Mouse (Mus musculus) CH12.LX (cell line): Measurements from ENCODE around the gene Gm20458. TPM values are rescaled to one million over a fixed set of nuclear protein-coding genes. Genes with fewer than 3 reads are reported as not detected.

Source experiments
- DNase-seq: peaks from one replicate; pipeline ENCODE4 v3.0.0-alpha.2; 2013; ENCODE audit errors: extremely low read depth
- H3K27ac ChIP-seq: 2 replicates; pipeline ENCODE4 v1.5.1; 2012; ENCODE audit warnings: low read depth, mild to moderate bottlenecking, control low read depth, moderate library complexity; ENCODE audit not compliant: insufficient read depth
- H3K27me3 ChIP-seq: replicated peaks from 2 replicates; pipeline ENCODE3; 2012; ENCODE audit warnings: inconsistent platforms
- H3K36me3 ChIP-seq, 2 experiments: replicated peaks in 1 of 2; 2 replicates each; pipeline versions ENCODE3 to v1.6.1; 2012; ENCODE audit warnings: inconsistent platforms in 1 of 2, low read length in 1 of 2, mild to moderate bottlenecking in 1 of 2, mixed read lengths in 1 of 2, moderate library complexity in 1 of 2; ENCODE audit not compliant: control insufficient read depth in 1 of 2, insufficient read depth in 1 of 2
- H3K4me1 ChIP-seq, 2 experiments: 2 replicates each; pipeline ENCODE4 v1.6.1; 2012; ENCODE audit warnings: inconsistent platforms in 1 of 2, moderate library complexity in 1 of 2; ENCODE audit not compliant: insufficient read depth in 2 of 2, control insufficient read depth in 1 of 2
- H3K4me2 ChIP-seq: 2 replicates; pipeline ENCODE4 v1.6.1; 2012; ENCODE audit warnings: low read depth, mild to moderate bottlenecking, control low read depth; ENCODE audit not compliant: poor library complexity, insufficient read depth, severe bottlenecking
- H3K4me3 ChIP-seq, 3 experiments: fragments of 150-350 bp in 1 of 3; sonication (generic) in 1 of 3; replicated peaks in 1 of 3; 2 replicates each; pipeline versions ENCODE3 to v1.5.1; 2011 to 2012; ENCODE audit warnings: low read depth in 2 of 3, low read length in 2 of 3, mild to moderate bottlenecking in 2 of 3, moderate library complexity in 2 of 3, control low read depth in 1 of 3, improper control_type of control experiment in 1 of 3, inconsistent platforms in 1 of 3, mixed read lengths in 1 of 3; ENCODE audit not compliant: poor library complexity in 1 of 3
- H3K79me2 ChIP-seq: replicated peaks from 2 replicates; pipeline ENCODE4 v1.6.1; 2012; ENCODE audit warnings: mild to moderate bottlenecking, moderate library complexity; ENCODE audit not compliant: control insufficient read depth, poor library complexity, insufficient read depth, severe bottlenecking; ENCODE audit errors: extremely low read depth
- H3K9ac ChIP-seq: 2 replicates; pipeline ENCODE4 v1.6.1; 2012; ENCODE audit warnings: low read depth, mild to moderate bottlenecking, control low read depth, moderate library complexity; ENCODE audit not compliant: insufficient read depth
- H3K9me3 ChIP-seq: replicated peaks from 2 replicates; pipeline ENCODE3; 2012; ENCODE audit warnings: low read length, inconsistent platforms, mixed read lengths
- CHD1 ChIP-seq: IDR thresholded peaks from 2 replicates; pipeline ENCODE4 v1.6.1; 2012; ENCODE audit warnings: low read depth, low read length, improper control_type of control experiment, inconsistent platforms
- CTCF ChIP-seq, 2 experiments: IDR thresholded peaks in 1 of 2; conservative IDR thresholded peaks in 1 of 2; 2 replicates each; pipeline ENCODE4 v1.5.1; 2011 to 2012; ENCODE audit warnings: low read depth in 2 of 2, low read length in 2 of 2, improper control_type of control experiment in 1 of 2, inconsistent platforms in 1 of 2, mild to moderate bottlenecking in 1 of 2, moderate library complexity in 1 of 2
- EP300 ChIP-seq: IDR thresholded peaks from 2 replicates; pipeline ENCODE4 v1.6.1; 2011; ENCODE audit warnings: low read length, improper control_type of control experiment
- IRF4 ChIP-seq: IDR thresholded peaks from 2 replicates; pipeline ENCODE4 v1.6.1; 2014; ENCODE audit warnings: low read depth, mild to moderate bottlenecking, inconsistent platforms, low read length, improper control_type of control experiment
- JUND ChIP-seq: conservative IDR thresholded peaks from 2 replicates; pipeline ENCODE4 v1.6.1; 2011; ENCODE audit warnings: low read depth, low read length, improper control_type of control experiment
- KAT2A ChIP-seq: IDR thresholded peaks from 2 replicates; pipeline ENCODE4 v1.6.1; 2012; ENCODE audit warnings: low read length, improper control_type of control experiment, inconsistent platforms; ENCODE audit not compliant: insufficient replicate concordance
- MAFK ChIP-seq: IDR thresholded peaks from 2 replicates; pipeline ENCODE4 v1.6.1; 2011; ENCODE audit warnings: low read length, improper control_type of control experiment; ENCODE audit not compliant: insufficient replicate concordance
- MEF2A ChIP-seq: IDR thresholded peaks from 2 replicates; pipeline ENCODE4 v1.6.1; 2014; ENCODE audit warnings: low read depth, mild to moderate bottlenecking, inconsistent platforms, low read length, improper control_type of control experiment, borderline replicate concordance
- MXI1 ChIP-seq: IDR thresholded peaks from 2 replicates; pipeline ENCODE4 v1.6.1; 2011; ENCODE audit warnings: mild to moderate bottlenecking, low read depth, low read length, improper control_type of control experiment
- NRF1 ChIP-seq: IDR thresholded peaks from 2 replicates; pipeline ENCODE4 v1.6.1; 2014; ENCODE audit warnings: low read depth, mild to moderate bottlenecking, inconsistent platforms, low read length, improper control_type of control experiment, moderate library complexity
- POLR2A ChIP-seq: IDR thresholded peaks from 2 replicates; pipeline ENCODE4 v1.6.1; 2011; ENCODE audit warnings: low read depth, mild to moderate bottlenecking, improper control_type of control experiment, low read length
- POLR2AphosphoS2 ChIP-seq: IDR thresholded peaks from 2 replicates; pipeline ENCODE4 v1.6.1; 2011; ENCODE audit warnings: low read depth, low read length, improper control_type of control experiment
- RAD21 ChIP-seq: IDR thresholded peaks from 2 replicates; pipeline ENCODE4 v1.6.1; 2011; ENCODE audit warnings: low read depth, mild to moderate bottlenecking, low read length, improper control_type of control experiment, moderate library complexity
- RCOR1 ChIP-seq: conservative IDR thresholded peaks from 2 replicates; pipeline ENCODE4 v1.6.1; 2012; ENCODE audit warnings: low read depth, mild to moderate bottlenecking, inconsistent platforms, low read length, improper control_type of control experiment
- SMC3 ChIP-seq: IDR thresholded peaks from 2 replicates; pipeline ENCODE4 v1.6.1; 2011; ENCODE audit warnings: low read depth, low read length, improper control_type of control experiment
- TBP ChIP-seq: conservative IDR thresholded peaks from 2 replicates; pipeline ENCODE4 v1.6.1; 2011; ENCODE audit warnings: low read depth, low read length, improper control_type of control experiment
- UBTF ChIP-seq: IDR thresholded peaks from 2 replicates; pipeline ENCODE4 v1.6.1; 2012; ENCODE audit warnings: low read depth, mild to moderate bottlenecking, inconsistent platforms, low read length, improper control_type of control experiment, moderate library complexity
- ZC3H11A ChIP-seq: IDR thresholded peaks from 2 replicates; pipeline ENCODE4 v1.6.1; 2012; ENCODE audit warnings: low read depth, mild to moderate bottlenecking, inconsistent platforms, low read length, improper control_type of control experiment
- ZKSCAN1 ChIP-seq: IDR thresholded peaks from 2 replicates; pipeline ENCODE4 v1.6.1; 2012; ENCODE audit warnings: low read depth, inconsistent platforms, low read length, improper control_type of control experiment, borderline replicate concordance
- ZMIZ1 ChIP-seq: IDR thresholded peaks from 2 replicates; pipeline ENCODE4 v1.6.1; 2012; ENCODE audit warnings: low read depth, mild to moderate bottlenecking, inconsistent platforms, low read length, improper control_type of control experiment
- ZNF384 ChIP-seq: IDR thresholded peaks from 2 replicates; pipeline ENCODE4 v1.6.1; 2012; ENCODE audit warnings: low read depth, low read length, improper control_type of control experiment, inconsistent platforms
- dilution Hi-C: fragments of 300-500 bp; cut with MboI; formaldehyde crosslinking; loops from 2 replicates; pipeline ENCODE4 v1.14.3; 2020; ENCODE audit warnings: low sequenced_read_pairs; ENCODE audit not compliant: extremely low pct_unique_long_range_greater_than_20kb, extremely low pct_ligation_motif_present
- in situ Hi-C: fragments of 300-500 bp; cut with MboI; formaldehyde crosslinking; loops from 3 replicates; pipeline ENCODE4 v1.14.3; 2019; ENCODE audit warnings: low sequenced_read_pairs, low pct_ligation_motif_present, low pct_unique_long_range_greater_than_20kb, mixed read lengths
- polyA plus RNA-seq: library from polyadenylated mRNA; unstranded; fragments of >175 nt; gene quantifications from 2 replicates; pipeline ENCODE4 v1.2.1, GENCODE M21; 2012; ENCODE audit warnings: low read depth; ENCODE audit not compliant: insufficient read length
- total RNA-seq, 2 experiments: library from RNA; depleted of rRNA; stranded (reverse); fragments of 300-350 nt in 1 of 2; fragments of >200 nt in 1 of 2; gene quantifications; 2 replicates each; pipeline ENCODE4 v1.2.3; 2012 to 2014

The Gm20458 gene
- total and polyA plus RNA-seq, 3 experiments: 0.31 to 1.1 (median 0.74) TPM

GRCm38 (mm10) chr2:164522280-164522679 is 61.5 kb downstream of the Gm20458 start:
- H3K79me2 ChIP-seq: no peaks in the 10 kb centered on the region
- peaks cover 13% of the 10 kb centered on the region for H3K27me3 ChIP-seq
- in situ Hi-C loops (no loop called here), dilution Hi-C loops (no loop called here)
- peak overlapping the region; percentile 27; the same call in 1 of the 2 replicates for H3K9ac ChIP-seq
- peak; percentile 69 for DNase-seq
- TF ChIP-seq CHD1 (0 out of 2 replicates have a peak, but pooled peaks have one; percentile 19), ZMIZ1 (no peak), POLR2AphosphoS2 (no peak), CTCF (conservative IDR thresholded peaks at IDR 0.05 in 1 of 2, IDR thresholded peaks at IDR 0.05 in 1 of 2; ENCODE audit: low read depth in 2 of 2, low read length in 2 of 2) (no peak), UBTF (no peak), IRF4 (no peak), MXI1 (0 out of 2 replicates have a peak, but pooled peaks have one; percentile 16), EP300 (no peak)
- H3K36me3 ChIP-seq: no peaks in the 10 kb centered on the region
- H3K4me3 ChIP-seq: peak overlapping the region in 1 of 3 experiments; percentile 8
- H3K27ac ChIP-seq: peak overlapping the region; percentile 71
- peaks cover 30% of the 10 kb centered on the region for H3K9me3 ChIP-seq
- H3K4me2 ChIP-seq: peak overlapping the region; percentile 64
- H3K4me1 ChIP-seq: peaks cover 2 to 25% of the 10 kb centered on the region in 2 experiments

GRCm38 (mm10) chr2:164523301-164523773 is 62.6 kb downstream of the Gm20458 start:
- H3K36me3 ChIP-seq: no peaks in the 10 kb centered on the region
- H3K9me3 ChIP-seq: peaks cover 36% of the 10 kb centered on the region
- H3K27ac ChIP-seq: no peak overlapping the region
- H3K27me3 ChIP-seq: peaks cover 23% of the 10 kb centered on the region
- TF ChIP-seq NRF1: peak; percentile 69
- no peak for TF ChIP-seq JUND
- no peak overlapping the region for H3K4me2 ChIP-seq
- in situ Hi-C loops (no loop called here), dilution Hi-C loops (no loop called here)
- no peak for DNase-seq
- H3K4me3 ChIP-seq: no peak overlapping the region
- peaks cover 2 to 25% of the 10 kb centered on the region in 2 experiments for H3K4me1 ChIP-seq
- H3K9ac ChIP-seq: no peak overlapping the region
- no peaks in the 10 kb centered on the region for H3K79me2 ChIP-seq

DNA sequence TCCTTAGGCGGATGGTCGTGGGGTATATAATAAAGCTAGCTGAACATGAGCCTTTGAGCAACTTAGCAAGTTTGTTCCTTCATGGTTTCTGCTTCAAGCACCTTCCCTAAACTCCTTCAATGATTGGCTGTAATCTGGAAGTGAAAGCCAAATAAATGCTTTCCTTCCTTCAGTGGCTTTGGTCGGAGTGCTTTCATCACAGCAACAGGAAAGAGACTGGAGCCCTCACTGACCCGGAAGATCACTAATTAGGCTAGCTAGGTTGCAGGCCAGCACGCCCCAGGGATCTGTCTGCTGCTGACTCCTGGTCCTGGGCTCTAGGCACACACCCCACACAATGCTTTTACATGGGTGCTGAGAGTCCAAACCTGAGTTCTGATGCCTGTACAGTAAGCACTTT is 67.8 kb downstream of the Gm20458 start:
- dilution Hi-C loops: no loop called here
- H3K79me2 ChIP-seq: no peaks in the 10 kb centered on the region
- no peaks in the 10 kb centered on the region for H3K36me3 ChIP-seq
- no peak overlapping the region for H3K4me2 ChIP-seq
- peaks cover 29% of the 10 kb centered on the region for H3K9me3 ChIP-seq
- in situ Hi-C loops: no loop called here
- H3K4me1 ChIP-seq: peaks cover 4 to 14% of the 10 kb centered on the region in 2 experiments
- no peak for DNase-seq
- no peak overlapping the region for H3K27ac ChIP-seq
- TF ChIP-seq TBP (no peak), MAFK (no peak), RCOR1 (no peak), IRF4 (no peak), POLR2A (no peak), POLR2AphosphoS2 (no peak), KAT2A (no peak), RAD21 (no peak), SMC3 (no peak), ZKSCAN1 (no peak), ZNF384 (no peak), EP300 (no peak), MEF2A (no peak), ZMIZ1 (no peak), ZC3H11A (no peak)
- H3K4me3 ChIP-seq: no peak overlapping the region
- no peak overlapping the region for H3K9ac ChIP-seq
- peaks cover 50% of the 10 kb centered on the region for H3K27me3 ChIP-seq
